Mouse (Mus musculus): Measurements from ENCODE around the gene Lgals9. TPM values are rescaled to one million over a fixed set of nuclear protein-coding genes. Genes with fewer than 3 reads are reported as not detected.

The Lgals9 gene
- polyA plus RNA-seq, 1 experiment from 2014 or later = 586 TPM

- H3K9ac ChIP-seq (ENCODE audit: low read depth, low read length) = no peak overlapping the region
- no peak for TF ChIP-seq CTCF (IDR thresholded peaks at IDR 0.05; ENCODE audit: low read depth)
- 44% methylated on average over 7 of the region's 7 CpGs for WGBS
These were observed 38.6 kb upstream of the Lgals9 start for GRCm38 (mm10) chr11:79023342-79023741.

DNA sequence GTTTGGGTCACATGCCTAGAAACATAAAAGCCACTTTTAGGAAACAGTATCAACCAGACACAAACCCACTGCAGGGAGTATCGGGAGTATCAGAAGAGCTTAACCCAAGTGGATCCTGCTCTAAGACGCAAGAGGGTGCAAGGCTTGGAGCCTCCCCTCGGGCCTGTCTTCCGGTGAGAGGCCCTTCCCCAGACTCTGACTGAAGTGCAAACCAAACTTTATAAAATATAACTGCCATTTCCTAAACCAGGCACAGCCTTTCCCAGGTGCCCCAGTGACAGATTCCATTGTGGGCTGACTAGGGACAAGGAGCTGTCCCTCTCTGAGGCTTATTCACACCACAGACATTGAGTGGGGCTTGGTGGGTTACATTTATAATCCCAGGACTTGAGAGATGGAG, 38.1 kb upstream of the Lgals9 start:
- no peak overlapping the region for H3K4me3 ChIP-seq (ENCODE audit: low read depth, low read length)
- ATAC-seq = no peak
- no peak overlapping the region for H3K9ac ChIP-seq (ENCODE audit: low read depth, low read length)
- H3K9me3 ChIP-seq (ENCODE audit: control insufficient read depth) = no peaks in the 10 kb centered on the region
- H3K27me3 ChIP-seq (replicated peaks; ENCODE audit: control insufficient read depth, insufficient read depth, low read length) = no peaks in the 10 kb centered on the region
- H3K27ac ChIP-seq (ENCODE audit: low read depth, low read length) = 0 out of 2 replicates have a peak overlapping the region, but pooled peaks have one; percentile 21
- 0 out of 2 replicates have a peak overlapping the region, but pooled peaks have one; percentile 21 for H3K4me2 ChIP-seq (replicated peaks; ENCODE audit: low read depth)
- 0 out of 2 replicates have a peak, but pooled peaks cover 3% of the 10 kb centered on the region for H3K4me1 ChIP-seq (replicated peaks; ENCODE audit: control insufficient read depth, insufficient read depth, low read length)
- no peak for TF ChIP-seq CTCF (IDR thresholded peaks at IDR 0.05; ENCODE audit: low read depth)
- peaks cover 95% of the 10 kb centered on the region for H3K36me3 ChIP-seq (ENCODE audit: control insufficient read depth, insufficient read depth)
- 57% methylated on average over 4 of the region's 4 CpGs for WGBS

More at GRCm38 (mm10) chr11:79023342-79023741, 38.6 kb upstream of the Lgals9 start:
- Histone ChIP-seq H3K36me3 (ENCODE audit: control insufficient read depth, insufficient read depth) (peaks cover 95% of the 10 kb centered on the region), H3K4me2 (replicated peaks; ENCODE audit: low read depth) (0 out of 2 replicates have a peak overlapping the region, but pooled peaks have one; percentile 21), H3K27me3 (replicated peaks; ENCODE audit: control insufficient read depth, insufficient read depth, low read length) (no peaks in the 10 kb centered on the region), H3K4me1 (replicated peaks; ENCODE audit: control insufficient read depth, insufficient read depth, low read length) (0 out of 2 replicates have a peak, but pooled peaks cover 3% of the 10 kb centered on the region), H3K4me3 (ENCODE audit: low read depth, low read length) (no peak overlapping the region), H3K27ac (ENCODE audit: low read depth, low read length) (0 out of 2 replicates have a peak overlapping the region, but pooled peaks have one; percentile 21), H3K9me3 (ENCODE audit: control insufficient read depth) (no peaks in the 10 kb centered on the region)
- 0 out of 2 replicates have a peak, but pooled peaks have one; percentile 7 for ATAC-seq

- no peaks in the 10 kb centered on the region for H3K9me3 ChIP-seq (ENCODE audit: control insufficient read depth)
- H3K4me1 ChIP-seq (replicated peaks; ENCODE audit: control insufficient read depth, insufficient read depth, low read length) = 0 out of 2 replicates have a peak, but pooled peaks cover 3% of the 10 kb centered on the region
- no peak overlapping the region for H3K9ac ChIP-seq (ENCODE audit: low read depth, low read length)
- no peak overlapping the region for H3K4me2 ChIP-seq (replicated peaks; ENCODE audit: low read depth)
- peaks cover 95% of the 10 kb centered on the region for H3K36me3 ChIP-seq (ENCODE audit: control insufficient read depth, insufficient read depth)
- no peak for ATAC-seq
- H3K27me3 ChIP-seq (replicated peaks; ENCODE audit: control insufficient read depth, insufficient read depth, low read length) = no peaks in the 10 kb centered on the region
- TF ChIP-seq CTCF (IDR thresholded peaks at IDR 0.05; ENCODE audit: low read depth) = no peak
- H3K27ac ChIP-seq (ENCODE audit: low read depth, low read length) = no peak overlapping the region
- 76% methylated on average over 21 of the region's 21 CpGs for WGBS
- H3K4me3 ChIP-seq (ENCODE audit: low read depth, low read length) = no peak overlapping the region
These were observed 35.8 kb upstream of the Lgals9 start for GRCm38 (mm10) chr11:79020535-79021045.

- Histone ChIP-seq H3K4me3 (ENCODE audit: low read depth, low read length) (no peak overlapping the region), H3K4me1 (replicated peaks; ENCODE audit: control insufficient read depth, insufficient read depth, low read length) (0 out of 2 replicates have a peak, but pooled peaks cover 3% of the 10 kb centered on the region), H3K9ac (ENCODE audit: low read depth, low read length) (no peak overlapping the region), H3K27ac (ENCODE audit: low read depth, low read length) (no peak overlapping the region), H3K36me3 (ENCODE audit: control insufficient read depth, insufficient read depth) (peaks cover 93% of the 10 kb centered on the region), H3K27me3 (replicated peaks; ENCODE audit: control insufficient read depth, insufficient read depth, low read length) (no peaks in the 10 kb centered on the region), H3K9me3 (ENCODE audit: control insufficient read depth) (no peaks in the 10 kb centered on the region), H3K4me2 (replicated peaks; ENCODE audit: low read depth) (no peak overlapping the region)
- peak; percentile 77 for TF ChIP-seq CTCF (IDR thresholded peaks at IDR 0.05; ENCODE audit: low read depth)
- no peak for ATAC-seq
- 79% methylated on average over 17 of the region's 17 CpGs for WGBS
These were observed 35.2 kb upstream of the Lgals9 start for GRCm38 (mm10) chr11:79019839-79020534.

DNA sequence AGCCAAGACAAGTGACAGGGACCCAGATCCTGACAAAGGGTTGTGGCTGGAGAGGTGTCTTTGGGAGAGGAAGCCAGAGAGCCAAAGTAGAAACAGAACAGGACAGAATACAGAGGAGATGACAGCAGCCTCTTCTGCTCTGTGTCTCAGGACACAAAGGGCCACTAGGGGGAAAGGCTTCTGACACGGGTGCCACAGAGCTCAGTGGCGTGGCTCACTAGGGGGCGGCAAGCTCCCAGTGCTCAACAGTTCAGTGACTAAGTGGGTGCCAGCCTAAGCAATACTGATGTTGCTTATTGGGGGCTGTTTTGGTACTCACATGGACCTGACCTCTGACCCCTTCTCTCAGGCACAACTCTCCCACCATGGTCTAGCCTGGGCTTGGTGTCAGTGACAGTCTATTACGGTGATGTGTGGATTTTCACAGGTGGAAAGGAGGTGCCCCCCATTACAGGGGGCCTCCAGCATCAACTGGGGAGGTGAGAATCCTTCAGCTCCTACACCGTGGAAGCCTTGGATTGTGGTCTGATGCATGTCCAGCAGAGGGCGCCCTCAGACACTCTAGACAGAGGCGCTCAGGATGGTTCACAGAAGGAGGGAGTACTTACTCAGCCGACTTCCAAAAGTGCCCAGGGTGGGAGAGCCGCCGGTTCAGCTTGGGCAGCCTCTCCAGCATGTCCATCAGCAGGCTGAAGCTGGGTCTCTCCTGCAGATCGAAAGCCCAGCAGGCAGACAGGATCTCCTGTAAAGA, 34.4 kb upstream of the Lgals9 start:
- Histone ChIP-seq H3K36me3 (ENCODE audit: control insufficient read depth, insufficient read depth) (peaks cover 94% of the 10 kb centered on the region), H3K4me3 (ENCODE audit: low read depth, low read length) (no peak overlapping the region), H3K9me3 (ENCODE audit: control insufficient read depth) (no peaks in the 10 kb centered on the region), H3K27me3 (replicated peaks; ENCODE audit: control insufficient read depth, insufficient read depth, low read length) (no peaks in the 10 kb centered on the region), H3K27ac (ENCODE audit: low read depth, low read length) (no peak overlapping the region), H3K4me2 (replicated peaks; ENCODE audit: low read depth) (no peak overlapping the region), H3K9ac (ENCODE audit: low read depth, low read length) (no peak overlapping the region), H3K4me1 (replicated peaks; ENCODE audit: control insufficient read depth, insufficient read depth, low read length) (0 out of 2 replicates have a peak, but pooled peaks cover 3% of the 10 kb centered on the region)
- 56% methylated on average over 11 of the region's 11 CpGs for WGBS
- ATAC-seq = peak; percentile 47; the same call in 1 of the 2 replicates
- TF ChIP-seq CTCF (IDR thresholded peaks at IDR 0.05; ENCODE audit: low read depth) = peak; percentile 84

GRCm38 (mm10) chr11:79017161-79017606, 32.4 kb upstream of the Lgals9 start:
- TF ChIP-seq CTCF (IDR thresholded peaks at IDR 0.05; ENCODE audit: low read depth) = no peak
- no peaks in the 10 kb centered on the region for H3K9me3 ChIP-seq (ENCODE audit: control insufficient read depth)
- 77% methylated on average over 7 of the region's 7 CpGs for WGBS
- H3K36me3 ChIP-seq (ENCODE audit: control insufficient read depth, insufficient read depth) = peaks cover 78% of the 10 kb centered on the region
- no peak for ATAC-seq
- no peak overlapping the region for H3K4me2 ChIP-seq (replicated peaks; ENCODE audit: low read depth)
- no peaks in the 10 kb centered on the region for H3K27me3 ChIP-seq (replicated peaks; ENCODE audit: control insufficient read depth, insufficient read depth, low read length)
- no peak overlapping the region for H3K27ac ChIP-seq (ENCODE audit: low read depth, low read length)
- H3K9ac ChIP-seq (ENCODE audit: low read depth, low read length) = no peak overlapping the region
- H3K4me3 ChIP-seq (ENCODE audit: low read depth, low read length) = no peak overlapping the region
- no peaks in the 10 kb centered on the region for H3K4me1 ChIP-seq (replicated peaks; ENCODE audit: control insufficient read depth, insufficient read depth, low read length)

Measured in intestine, postnatal 0 days (tissue).